Mouse (Mus musculus) erythroid progenitor cell, adult 5-6 weeks (primary cell): ENCODE results near the gene Fcor. TPM values are rescaled to one million over a fixed set of nuclear protein-coding genes. Genes with fewer than 3 reads are reported as not detected.
A peak's percentile ranks its signal among the peaks of the same experiment; 100 is the strongest.

ENCODE experiments used
- ATAC-seq: replicated peaks from 2 replicates; pipeline ENCODE4 v1.8.0; 2016; ENCODE audit warnings: moderate number of reproducible peaks, mild to moderate bottlenecking, moderate TSS enrichment, inconsistent platforms; ENCODE audit not compliant: poor library complexity, low FRiP score, severe bottlenecking
- total RNA-seq, 2 experiments: library from RNA; stranded (forward) in 1 of 2; stranded (reverse) in 1 of 2; fragments of 150-400 nt in 1 of 2; fragments of 186-747, 209-891 nt in 1 of 2; gene quantifications; 2 replicates each; pipeline versions ENCODE4 v1.2.3 to v1.2.4; 2015 to 2017; ENCODE audit warnings: low replicate concordance in 2 of 2

Gene Fcor
- total RNA-seq (2015; ENCODE audit: low replicate concordance): not detected in 2 replicates
- not detected in 2 replicates for total RNA-seq (2017; ENCODE audit: low replicate concordance)

GRCm38 (mm10) chr8:3671980-3672491, at the start of gene Fcor:
Fcor (minus strand) TSS chr8:3672362.
- ATAC-seq: peak; percentile 54; the same call in 1 of the 2 replicates

GRCm38 (mm10) chr8:3721041-3721440, 48.9 kb upstream of the Fcor start:
- no peak for ATAC-seq

- ATAC-seq: no peak
Measured at GRCm38 (mm10) chr8:3720551-3720950, 48.4 kb upstream of the Fcor start, which contains the start of gene Clec4g. Clec4g (minus strand) TSS chr8:3720651.

GRCm38 (mm10) chr8:3718559-3718958, 46.4 kb upstream of the Fcor start:
- peak; percentile 79 for ATAC-seq

GRCm38 (mm10) chr8:3717321-3717954, 45.3 kb upstream of the Fcor start:
- no peak for ATAC-seq

GRCm38 (mm10) chr8:3711646-3712045, 39.5 kb upstream of the Fcor start:
- no peak for ATAC-seq

GRCm38 (mm10) chr8:3710312-3710711, 38.1 kb upstream of the Fcor start:
- no peak for ATAC-seq

- no peak for ATAC-seq
Measured at GRCm38 (mm10) chr8:3707611-3708010, 35.4 kb upstream of the Fcor start.

GRCm38 (mm10) chr8:3705711-3706110, 33.5 kb upstream of the Fcor start:
- ATAC-seq: no peak

- ATAC-seq: no peak
Measured at GRCm38 (mm10) chr8:3701491-3701890, 29.3 kb upstream of the Fcor start.

- no peak for ATAC-seq
Measured at GRCm38 (mm10) chr8:3694121-3694520, 22.0 kb upstream of the Fcor start, which contains the start of gene Fcer2a. Fcer2a (minus strand) TSS chr8:3694175.

GRCm38 (mm10) chr8:3690774-3691173, 18.6 kb upstream of the Fcor start:
- no peak for ATAC-seq

- no peak for ATAC-seq
Measured at GRCm38 (mm10) chr8:3687537-3687936, 15.4 kb upstream of the Fcor start.

GRCm38 (mm10) chr8:3685422-3685821, 13.3 kb upstream of the Fcor start:
- ATAC-seq: no peak

GRCm38 (mm10) chr8:3684530-3684929, 12.4 kb upstream of the Fcor start:
- no peak for ATAC-seq

GRCm38 (mm10) chr8:3683408-3684176, 11.4 kb upstream of the Fcor start:
- no peak for ATAC-seq

GRCm38 (mm10) chr8:3682435-3682834, 10.3 kb upstream of the Fcor start:
- no peak for ATAC-seq

- ATAC-seq: no peak
Measured at GRCm38 (mm10) chr8:3679656-3680055, 7.5 kb upstream of the Fcor start.

- ATAC-seq: no peak
Measured at GRCm38 (mm10) chr8:3679236-3679635, 7.1 kb upstream of the Fcor start.

- no peak for ATAC-seq
Measured at GRCm38 (mm10) chr8:3678831-3679230, 6.7 kb upstream of the Fcor start.

GRCm38 (mm10) chr8:3676993-3677579, 4.9 kb upstream of the Fcor start:
- ATAC-seq: no peak
